Mouse (Mus musculus) adrenal gland (tissue): ENCODE data around the gene 7530416G11Rik.

ENCODE experiments used
- intact Hi-C: fragments of 180-260 bp; cut with DNase I; formaldehyde crosslinking; loops from one replicate; pipeline ENCODE4 v1.15.1; 2025
- long read RNA-seq, 2 experiments: library from polyadenylated mRNA; unstranded; transcript quantifications; one replicate each; pipeline ENCODE4 v2.0.0; 2020; ENCODE audit warnings: borderline replicate concordance in 1 of 2; ENCODE audit not compliant: insufficient replicate concordance in 1 of 2

Gene 7530416G11Rik
- long read RNA-seq, experiment 1: 0 reads
- long read RNA-seq, experiment 2: 0 reads

GRCm38 (mm10) chr15:85503127-85503526 lies at the start of gene 7530416G11Rik:
Gene 7530416G11Rik, minus strand, starts transcription at chr15:85503227.
- intact Hi-C loops: no loop called here

- intact Hi-C loops: no loop called here
Observed at GRCm38 (mm10) chr15:85546500-85546899, 43.5 kb upstream of the 7530416G11Rik start.

GRCm38 (mm10) chr15:85545369-85545768 lies 42.3 kb upstream of the 7530416G11Rik start:
- intact Hi-C loops: no loop called here

- intact Hi-C loops: no loop called here
Observed at GRCm38 (mm10) chr15:85538170-85538569, 35.1 kb upstream of the 7530416G11Rik start.

DNA sequence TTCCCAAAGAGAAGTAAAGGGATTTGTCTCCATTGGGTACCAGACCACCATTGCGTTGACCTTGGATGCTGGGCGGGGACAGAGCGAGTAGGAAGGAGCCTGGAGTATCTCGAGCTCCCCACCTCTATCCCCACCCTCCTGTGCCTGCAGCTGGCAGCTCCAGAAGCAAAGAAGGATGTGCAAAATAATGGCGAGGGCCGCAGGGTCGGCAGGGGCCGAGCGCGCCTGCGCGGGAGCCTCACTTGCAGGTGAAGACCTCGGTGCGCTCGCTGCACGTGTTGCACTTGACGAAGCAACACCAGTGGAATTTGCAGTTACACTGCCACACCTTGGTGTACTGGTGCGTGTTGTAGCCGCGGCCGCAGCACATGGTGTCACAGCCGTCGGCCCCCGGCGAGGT lies 34.1 kb upstream of the 7530416G11Rik start:
- intact Hi-C loops: no loop called here

GRCm38 (mm10) chr15:85534646-85535045 lies 31.6 kb upstream of the 7530416G11Rik start:
- intact Hi-C loops: no loop called here

DNA sequence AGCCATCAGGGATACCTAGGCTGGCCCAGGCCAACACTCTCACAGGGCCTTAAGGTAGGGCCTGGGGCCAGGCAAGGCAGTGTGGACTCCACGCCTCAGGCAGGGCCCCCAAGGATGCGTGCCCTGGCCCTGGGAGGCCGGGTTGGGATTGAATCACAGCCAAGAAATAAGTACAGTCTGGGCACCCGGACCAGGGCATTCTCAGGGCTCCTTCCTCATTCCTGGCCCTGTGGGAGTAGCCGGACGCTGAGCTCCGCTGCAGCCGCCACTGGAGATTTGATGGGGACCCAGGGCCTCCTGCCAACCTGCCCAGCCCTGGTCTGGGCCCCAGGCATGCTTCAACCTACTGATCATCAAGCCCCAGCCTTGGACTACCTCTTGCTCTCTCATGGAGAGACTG lies 31.2 kb upstream of the 7530416G11Rik start:
- intact Hi-C loops: no loop called here

- intact Hi-C loops: no loop called here
Observed at GRCm38 (mm10) chr15:85532063-85532462, 29.0 kb upstream of the 7530416G11Rik start.

DNA sequence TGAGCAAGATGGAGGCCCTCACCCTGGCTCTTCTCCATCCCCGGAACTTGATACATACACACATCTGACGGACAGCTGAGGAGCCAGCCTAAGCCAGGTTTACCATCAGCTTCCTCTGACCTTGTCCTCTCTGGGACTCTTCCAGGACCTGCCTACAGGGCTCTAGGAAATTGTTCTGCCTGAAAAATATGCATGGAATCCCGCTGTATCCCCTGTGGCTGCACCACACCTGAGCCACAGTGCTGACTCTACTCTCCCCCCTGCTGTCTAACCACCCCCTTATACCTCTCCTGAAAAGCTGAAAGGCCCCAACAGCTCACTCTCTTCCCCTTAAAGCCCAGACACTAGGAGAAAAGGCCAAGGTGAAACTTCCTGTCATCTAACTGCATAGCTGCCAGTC lies 26.9 kb upstream of the 7530416G11Rik start:
- intact Hi-C loops: no loop called here

DNA sequence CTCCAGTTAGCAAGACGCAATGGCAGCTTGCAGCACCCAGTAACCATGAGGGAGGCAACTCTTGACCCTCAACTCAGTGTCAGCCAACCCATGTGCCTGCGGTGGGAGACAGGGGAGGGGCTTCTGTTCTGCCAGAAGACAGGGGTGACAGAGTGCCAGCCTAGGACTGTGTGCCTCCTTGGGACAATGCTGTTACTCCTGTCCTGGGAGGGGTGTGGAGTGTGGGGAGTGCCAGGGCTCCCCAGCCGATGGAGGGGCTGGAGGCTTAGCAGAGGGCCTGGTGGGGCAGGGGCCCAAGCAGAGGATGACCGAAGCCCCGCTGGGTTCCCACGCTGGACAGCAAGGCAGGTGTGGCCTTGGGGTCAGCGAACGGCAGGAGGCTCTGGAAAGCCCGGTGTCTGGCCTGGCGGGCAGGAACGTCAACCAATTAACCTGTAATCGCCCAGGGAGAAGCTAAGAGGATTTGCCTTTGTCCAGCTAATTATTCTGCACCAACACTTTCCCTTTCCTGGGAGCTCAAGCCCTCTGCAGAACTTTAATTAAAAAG lies 21.4 kb upstream of the 7530416G11Rik start:
- intact Hi-C loops: no loop called here

DNA sequence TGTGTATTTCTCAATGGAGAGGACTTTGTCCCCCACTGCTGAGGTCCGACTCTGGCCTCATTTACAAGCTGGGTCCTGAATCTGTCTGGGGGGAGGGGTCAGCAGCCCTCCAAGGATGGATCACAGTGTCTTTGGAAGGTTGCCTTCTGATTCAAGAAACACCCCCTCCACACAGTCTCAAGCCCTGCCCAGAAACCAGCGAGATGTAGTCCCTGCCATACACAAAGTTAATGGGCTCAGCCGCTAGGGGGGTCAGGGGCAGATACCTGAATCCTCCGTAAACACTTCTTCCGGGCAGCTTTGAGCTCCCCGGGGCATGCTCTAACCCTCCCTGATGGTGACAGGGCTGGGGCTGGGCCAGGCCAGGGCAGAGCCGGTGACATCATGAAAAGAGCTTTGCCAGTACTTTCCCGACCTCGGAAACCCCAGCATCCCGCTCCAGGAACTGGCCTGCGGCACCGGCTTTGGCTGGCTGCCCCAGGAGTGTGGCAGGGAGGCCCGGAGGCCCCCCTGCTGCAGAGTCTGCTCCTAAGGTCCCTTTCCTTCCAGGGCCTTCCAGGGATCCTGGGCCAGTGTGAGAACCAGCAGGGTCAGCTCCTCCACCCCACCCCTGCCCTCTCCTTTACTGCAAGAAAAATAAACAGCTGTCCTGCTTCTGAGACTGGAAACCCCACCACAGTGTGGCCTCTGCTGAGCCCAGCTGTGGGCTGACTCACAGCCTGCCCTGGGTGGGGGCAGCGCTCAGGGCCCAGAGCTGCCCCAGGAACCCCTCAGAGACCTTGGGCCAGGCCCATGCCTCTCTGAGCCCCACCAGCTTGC lies 20.4 kb upstream of the 7530416G11Rik start:
- intact Hi-C loops: no loop called here

- intact Hi-C loops: no loop called here
Observed at GRCm38 (mm10) chr15:85519438-85519837, 16.4 kb upstream of the 7530416G11Rik start.

GRCm38 (mm10) chr15:85507370-85508014 lies 4.5 kb upstream of the 7530416G11Rik start:
- intact Hi-C loops: no loop called here

DNA sequence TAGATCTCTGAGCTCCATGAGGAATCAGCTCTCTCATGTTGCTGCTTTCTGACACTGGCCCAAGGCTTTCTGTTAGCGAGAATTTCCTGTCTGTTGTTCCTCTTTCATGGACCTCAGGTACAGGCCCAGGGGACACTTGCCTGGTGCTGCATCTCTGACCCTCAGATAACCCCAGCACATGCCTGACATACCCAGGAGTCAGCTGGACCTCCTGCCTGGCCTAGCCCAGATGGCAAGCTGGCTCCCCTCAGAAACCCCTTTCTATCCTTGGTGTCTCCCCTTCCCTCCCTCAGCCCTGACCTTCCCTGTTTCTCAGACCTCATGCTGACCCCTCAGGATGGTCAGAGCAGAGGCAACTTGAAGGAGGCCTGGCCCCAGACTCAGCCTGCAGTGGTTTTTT lies 3.7 kb upstream of the 7530416G11Rik start:
- intact Hi-C loops: no loop called here

DNA sequence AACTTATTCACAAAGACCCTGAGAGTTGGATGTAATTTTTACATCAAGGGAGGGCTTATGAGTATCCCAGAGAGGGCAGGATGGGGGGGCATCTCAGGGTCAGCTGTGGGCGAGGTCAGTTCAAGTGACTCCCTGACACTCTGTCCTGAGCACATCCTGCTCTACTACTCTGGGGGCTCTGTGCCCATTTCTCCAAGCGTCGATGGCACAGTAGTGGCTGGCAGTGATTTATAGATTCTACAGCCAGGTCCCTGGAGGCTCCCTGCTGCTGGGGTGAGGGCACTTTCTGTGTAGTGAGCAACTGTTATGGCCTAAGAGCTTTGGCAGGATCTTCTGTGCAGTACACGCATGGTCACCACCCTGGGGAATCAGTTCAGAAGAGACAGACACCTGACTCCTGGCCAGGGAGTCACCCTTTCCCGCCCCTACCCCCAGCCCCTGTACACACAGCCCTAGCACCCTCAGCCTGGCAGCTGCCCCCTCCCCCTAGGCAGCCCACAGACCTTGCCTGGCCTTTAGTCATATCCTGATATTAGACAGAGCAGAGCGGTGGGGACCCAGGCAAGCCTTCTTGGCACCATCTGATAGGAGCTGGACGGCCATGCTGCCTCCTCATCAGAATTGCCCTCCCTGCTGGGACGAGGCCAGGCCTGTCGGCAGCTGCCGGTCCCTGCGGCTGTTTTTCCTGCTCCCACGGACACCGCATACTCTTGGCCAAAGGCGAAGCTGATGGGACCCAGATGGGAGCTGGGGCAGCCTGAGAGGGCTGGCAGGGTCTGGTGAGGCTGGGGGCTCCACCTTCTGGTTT lies 2.3 kb upstream of the 7530416G11Rik start:
- intact Hi-C loops: no loop called here

DNA sequence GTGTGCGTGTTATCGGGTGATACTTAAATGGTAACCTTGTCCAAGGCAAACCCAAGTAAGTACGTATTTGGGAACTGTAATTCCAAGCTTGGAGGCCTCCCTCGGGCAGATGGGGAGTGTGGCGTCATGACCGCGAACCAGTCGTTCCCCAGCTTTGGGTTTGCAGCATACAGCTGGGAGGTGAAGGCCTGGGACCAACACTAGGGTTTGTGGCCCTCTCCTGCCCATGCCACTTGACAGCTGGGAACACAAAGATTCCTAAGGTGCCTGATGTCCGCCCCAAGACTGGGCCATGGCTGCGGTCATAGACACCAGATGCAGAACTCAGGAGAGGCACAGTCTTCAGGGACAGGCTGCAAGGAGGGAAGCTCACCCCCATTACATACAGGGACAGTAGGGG lies 2.8 kb downstream of the 7530416G11Rik start:
- intact Hi-C loops: no loop called here

DNA sequence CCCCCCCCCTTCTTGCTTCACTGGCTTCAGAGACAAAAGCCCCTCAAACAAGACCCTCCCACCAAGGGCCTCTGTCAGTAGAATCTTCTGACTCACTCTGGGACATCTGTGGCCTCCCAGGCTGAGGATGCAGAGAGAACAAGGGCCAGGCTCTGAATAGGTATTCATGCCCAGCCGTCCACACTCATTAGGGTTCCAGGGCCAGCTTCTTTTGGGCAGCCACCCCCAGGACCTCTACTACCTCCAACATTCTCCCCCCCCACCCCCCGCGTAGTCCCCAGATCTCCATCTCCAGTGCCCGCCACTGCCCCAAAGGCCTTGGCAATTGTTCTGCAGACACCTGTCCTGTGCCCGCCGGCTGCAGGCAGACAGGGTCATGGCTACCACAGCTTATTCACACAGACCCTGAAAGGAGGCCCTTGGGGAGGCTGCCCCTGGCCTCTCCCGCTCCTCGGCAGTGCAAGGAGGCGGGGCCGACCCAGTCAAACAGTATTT lies 5.0 kb downstream of the 7530416G11Rik start:
- intact Hi-C loops: no loop called here

DNA sequence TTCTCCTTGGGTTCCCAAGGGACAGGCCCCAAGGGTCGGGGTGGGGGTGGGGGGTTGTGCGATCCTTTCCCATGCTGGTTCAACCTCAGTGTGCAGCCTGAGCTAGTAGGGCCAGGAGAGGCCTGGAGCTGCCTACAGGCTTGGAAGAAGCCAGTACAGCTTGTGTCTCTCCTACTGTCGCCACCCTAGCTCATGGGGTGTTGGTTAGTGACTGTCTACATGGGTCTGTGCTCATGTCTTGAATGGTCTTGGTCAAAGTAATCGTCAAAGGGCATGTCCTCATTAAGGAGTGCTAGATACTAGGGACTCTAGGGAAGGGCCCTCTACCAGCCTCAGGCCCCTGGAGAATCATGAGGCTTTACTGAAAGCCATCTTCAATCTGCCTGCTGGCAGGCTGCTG lies 5.5 kb downstream of the 7530416G11Rik start:
- intact Hi-C loops: no loop called here

DNA sequence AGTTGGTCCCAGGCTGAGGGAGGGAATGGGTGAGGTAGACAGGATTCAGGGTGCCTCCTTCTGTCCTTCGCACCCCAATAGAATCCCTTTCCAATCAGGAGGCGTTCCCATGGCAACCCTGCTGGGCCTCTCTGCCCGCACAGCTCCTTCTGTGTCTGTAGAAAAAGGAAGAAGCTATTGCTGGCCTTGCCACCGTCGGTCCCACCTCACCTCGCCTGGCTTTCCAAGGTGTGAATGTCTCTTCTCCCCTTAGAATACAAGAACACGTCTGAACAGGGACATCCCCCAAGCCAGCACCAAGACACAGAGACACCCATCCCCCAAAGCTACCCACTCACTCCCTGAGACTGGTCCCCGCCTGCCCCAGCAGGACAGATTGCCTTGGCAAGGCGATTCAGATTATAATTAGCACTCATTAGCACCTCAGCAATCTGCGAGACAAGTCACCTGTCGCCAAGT lies 8.8 kb downstream of the 7530416G11Rik start:
- intact Hi-C loops: no loop called here

DNA sequence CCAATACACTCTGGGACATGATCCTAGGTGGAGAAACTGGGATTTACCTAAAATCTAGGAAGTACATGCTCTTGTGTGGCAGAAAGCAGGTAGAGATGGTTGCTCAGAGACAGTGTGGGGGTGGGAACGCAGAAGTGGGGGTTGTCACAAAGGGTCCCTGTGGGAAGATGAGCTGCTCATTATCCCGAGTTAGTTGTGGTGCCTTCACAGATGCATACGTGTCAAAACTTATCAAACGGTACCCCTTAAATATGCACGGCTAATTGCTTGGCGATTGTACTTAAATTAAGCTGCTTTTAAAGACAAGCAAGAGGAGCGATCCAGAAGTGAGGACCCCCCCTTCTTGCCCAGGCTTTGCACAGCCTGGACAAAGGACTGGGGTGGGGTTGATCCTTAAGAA lies 13.3 kb downstream of the 7530416G11Rik start:
- intact Hi-C loops: no loop called here

GRCm38 (mm10) chr15:85488900-85489299 lies 14.1 kb downstream of the 7530416G11Rik start:
- intact Hi-C loops: no loop called here
